Mouse (Mus musculus) olfactory bulb, adult 2 months (tissue): ENCODE results near the gene Dcdc2a.

Experiments used
- CTCF ChIP-seq: fragments of 200-500 bp; IDR thresholded peaks from 2 replicates; pipeline ENCODE4 v1.5.1; 2012; ENCODE audit warnings: low read depth, mild to moderate bottlenecking, low read length, moderate library complexity; ENCODE audit not compliant: insufficient read depth
- POLR2A ChIP-seq: fragments of 200-500 bp; IDR thresholded peaks from 2 replicates; pipeline ENCODE4 v1.6.1; 2012; ENCODE audit warnings: mild to moderate bottlenecking, low read depth, low read length, moderate library complexity; ENCODE audit not compliant: insufficient read depth

DNA sequence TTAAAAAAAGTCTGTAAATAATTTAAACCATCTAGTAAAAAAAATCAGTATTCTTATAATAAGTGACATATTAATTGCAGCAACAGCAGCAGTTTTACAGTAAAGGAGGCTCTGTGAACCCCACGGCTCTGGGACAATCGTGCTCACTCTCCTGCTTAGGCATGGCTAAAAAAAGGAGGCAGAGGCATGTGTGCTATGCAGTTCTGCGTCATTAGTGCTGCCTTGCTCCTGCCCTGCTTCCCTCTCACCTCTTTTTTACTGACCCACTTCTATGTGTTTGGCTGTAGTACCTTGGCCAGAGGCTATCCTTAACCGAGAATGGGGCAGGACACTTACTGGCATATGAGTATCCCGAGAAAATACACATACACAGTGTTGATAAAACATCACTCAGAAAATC lies 50.9 kb downstream of the Dcdc2a start:
- no peak for TF ChIP-seq POLR2A
- TF ChIP-seq CTCF = no peak
